Mouse (Mus musculus) stomach, postnatal 0 days (tissue): ENCODE measurements around the gene Ddx19a.

Experiments
- CTCF ChIP-seq: IDR thresholded peaks from 2 replicates; pipeline ENCODE4 v1.5.1; 2016; ENCODE audit warnings: antibody characterized with exemption, low read depth, mild to moderate bottlenecking, moderate library complexity
- EP300 ChIP-seq: optimal IDR thresholded peaks from 2 replicates; pipeline ENCODE3; 2016; ENCODE audit warnings: antibody characterized with exemption

DNA sequence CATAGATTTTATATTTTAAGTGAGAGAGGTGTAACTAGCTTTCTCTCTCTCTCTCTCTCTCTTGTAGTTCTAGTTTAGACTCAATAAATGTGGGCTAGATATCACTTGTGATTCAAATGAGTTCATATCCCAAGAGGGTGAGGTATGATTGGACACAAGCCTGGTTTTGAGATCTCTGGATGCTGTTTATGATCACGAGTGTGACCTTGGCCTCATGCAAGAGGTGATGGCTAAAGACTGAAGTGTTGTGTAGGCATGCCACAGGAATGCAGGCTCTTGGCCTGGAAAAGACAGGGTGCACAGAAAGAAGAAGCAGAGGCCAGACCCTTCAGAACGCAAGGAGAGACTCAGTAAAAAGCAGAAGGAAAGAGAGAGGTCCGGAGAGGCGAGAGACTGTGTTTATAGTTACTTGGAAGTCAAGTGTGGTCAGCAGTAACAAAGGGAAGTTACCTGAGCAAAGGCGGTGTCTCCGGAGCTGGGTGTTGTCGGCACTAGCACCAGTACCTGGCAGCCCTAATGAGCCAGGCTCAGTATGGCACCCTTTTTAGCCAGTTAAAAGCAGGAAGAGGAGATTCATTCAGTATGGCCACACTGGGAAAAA lies 53.2 kb downstream of the Ddx19a start:
- TF ChIP-seq EP300, result no peak
- no peak for TF ChIP-seq CTCF
